9 mouse cellular contexts compared by ENCODE assay signal in the genomic region with DNA sequence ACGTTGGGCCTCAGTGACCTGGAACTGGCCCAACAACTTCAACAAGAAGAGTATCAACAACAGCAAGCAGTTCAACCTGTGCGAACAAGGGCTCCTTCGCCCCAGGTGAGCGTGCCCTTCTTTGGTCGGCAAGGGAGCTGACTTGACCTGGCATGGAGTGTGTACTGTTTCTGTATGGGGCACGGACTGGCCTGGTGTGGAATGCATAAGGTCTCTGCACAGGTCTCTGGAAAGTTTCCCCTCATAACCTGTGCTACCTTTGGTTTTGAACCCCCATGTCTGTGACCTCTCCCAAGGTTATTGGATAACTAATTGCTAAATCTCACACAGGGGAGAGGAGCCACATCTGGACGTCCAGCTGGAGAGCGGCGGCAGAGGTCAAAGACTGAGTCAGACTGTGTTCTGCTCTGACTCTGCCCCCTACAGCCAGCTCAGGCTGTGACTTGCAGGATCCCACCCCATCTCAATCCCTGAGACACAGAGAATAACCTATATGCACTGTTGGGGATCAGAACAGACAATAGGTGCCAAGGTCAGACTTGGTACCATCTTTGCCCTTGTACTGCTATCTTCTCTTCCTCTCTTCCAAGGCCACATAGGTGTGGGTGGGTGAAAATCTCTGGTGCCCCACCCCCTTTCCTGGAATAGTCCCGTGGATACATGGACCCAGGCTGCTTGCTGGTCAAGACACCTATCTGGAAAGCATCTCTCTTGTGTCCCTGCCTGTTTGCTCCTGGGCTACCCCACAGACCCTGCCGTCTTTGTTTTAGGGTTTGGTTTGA. TPM values are rescaled to one million over a fixed set of nuclear protein-coding genes. Genes with fewer than 3 reads are reported as not detected.
DNase-seq lines count a peak whose midpoint lies in the region; ATAC-seq and TF ChIP-seq lines count a peak whose summit lies in the region.
"Had no signal": no experiment of that assay in that cellular context is flagged by ENCODE, and none has a peak within 500 bp of the region (broad histone marks: within the 10 kb centered on the region; RNA-seq: fewer than 3 reads in every experiment).

No protein-coding gene starts in this region.

- peak; percentile 24 for TF ChIP-seq CTCF in liver, postnatal 0 days (IDR thresholded peaks at IDR 0.05; ENCODE audit: low read depth)

- WGBS in forebrain, embryonic 14.5 days, result 83% methylated on average over 11 of the region's 11 CpGs
- 82% methylated on average over 11 of the region's 11 CpGs for WGBS in forebrain, embryonic 13.5 days
- WGBS in liver, postnatal 0 days (ENCODE audit: insufficient replicate concordance), result 63% methylated on average over 11 of the region's 11 CpGs

- peaks cover 56% of the 10 kb centered on the region for H3K36me3 ChIP-seq in forebrain, embryonic 14.5 days (ENCODE audit: control insufficient read depth, insufficient read depth, low read length)
- peaks cover 69% of the 10 kb centered on the region for H3K36me3 ChIP-seq in forebrain, embryonic 13.5 days (ENCODE audit: poor library complexity, severe bottlenecking)
- H3K36me3 ChIP-seq in liver, postnatal 0 days (replicated peaks; ENCODE audit: insufficient read depth, low read length), result peaks cover 39% of the 10 kb centered on the region

- no peak overlapping the region for H3K4me2 ChIP-seq in forebrain, embryonic 14.5 days (ENCODE audit: low read length)
- no peak overlapping the region for H3K4me2 ChIP-seq in forebrain, embryonic 13.5 days
- H3K4me2 ChIP-seq in liver, postnatal 0 days (ENCODE audit: low read depth, low read length), result no peak overlapping the region
- H3K4me2 ChIP-seq: forebrain, embryonic 15.5 days had no signal

- no peak overlapping the region for H3K27ac ChIP-seq in forebrain, embryonic 14.5 days (ENCODE audit: low read depth, low read length)
- no peak overlapping the region for H3K27ac ChIP-seq in forebrain, embryonic 13.5 days
- H3K27ac ChIP-seq in liver, postnatal 0 days (ENCODE audit: low read depth), result peak overlapping the region; percentile 78
- H3K27ac ChIP-seq: forebrain, embryonic 15.5 days had no signal

- H3K9ac ChIP-seq in forebrain, embryonic 14.5 days (ENCODE audit: low read length), result no peak overlapping the region
- H3K9ac ChIP-seq in forebrain, embryonic 13.5 days, result no peak overlapping the region
- H3K9ac ChIP-seq in liver, postnatal 0 days (replicated peaks), result no peak overlapping the region
- H3K9ac ChIP-seq: forebrain, embryonic 15.5 days had no signal

- no peak overlapping the region for H3K4me3 ChIP-seq in forebrain, embryonic 14.5 days (ENCODE audit: low read depth, low read length)
- H3K4me3 ChIP-seq in forebrain, embryonic 13.5 days, result no peak overlapping the region
- no peak overlapping the region for H3K4me3 ChIP-seq in liver, postnatal 0 days (ENCODE audit: low read depth, low read length)
- H3K4me3 ChIP-seq: forebrain, embryonic 15.5 days had no signal

- H3K9me3 ChIP-seq in forebrain, embryonic 14.5 days (replicated peaks; ENCODE audit: control insufficient read depth, low read length), result no peaks in the 10 kb centered on the region
- no peaks in the 10 kb centered on the region for H3K9me3 ChIP-seq in forebrain, embryonic 13.5 days (replicated peaks)
- H3K9me3 ChIP-seq in liver, postnatal 0 days (ENCODE audit: low read length), result no peaks in the 10 kb centered on the region
- H3K9me3 ChIP-seq: forebrain, embryonic 15.5 days had no signal

- peak; percentile 7; the same call in 1 of the 2 replicates for ATAC-seq in forebrain, embryonic 14.5 days
- ATAC-seq in forebrain, embryonic 13.5 days, result no peak
- ATAC-seq in liver, postnatal 0 days, result peak; percentile 55
- ATAC-seq: forebrain, embryonic 15.5 days had no signal

- no peaks in the 10 kb centered on the region for H3K27me3 ChIP-seq in forebrain, embryonic 14.5 days (replicated peaks; ENCODE audit: control insufficient read depth, insufficient read depth, low read length)
- H3K27me3 ChIP-seq in forebrain, embryonic 13.5 days, result no peaks in the 10 kb centered on the region
- no peaks in the 10 kb centered on the region for H3K27me3 ChIP-seq in liver, postnatal 0 days (ENCODE audit: insufficient read depth, low read length)
- H3K27me3 ChIP-seq: forebrain, embryonic 15.5 days had no signal

- H3K4me1 ChIP-seq in forebrain, embryonic 14.5 days (ENCODE audit: control insufficient read depth, insufficient read depth, low read length), result no peaks in the 10 kb centered on the region
- no peaks in the 10 kb centered on the region for H3K4me1 ChIP-seq in forebrain, embryonic 13.5 days
- peaks cover 39% of the 10 kb centered on the region for H3K4me1 ChIP-seq in liver, postnatal 0 days (ENCODE audit: insufficient read depth)
- H3K4me1 ChIP-seq: forebrain, embryonic 15.5 days had no signal

- TF ChIP-seq EP300 in liver, postnatal 0 days (IDR thresholded peaks at IDR 0.05; ENCODE audit: low read depth), result no peak

- DNase-seq in forebrain, embryonic 14.5 days (ENCODE audit: low spot score), result no peak
- peak; percentile 59 for DNase-seq in lung, postnatal 36 days
- DNase-seq in lung, postnatal 10 days, result no peak
- DNase-seq in kidney, adult 8-10 months, result peak; percentile 68 to 80
- DNase-seq in liver, postnatal 0 days, result peak; percentile 44
- DNase-seq in spleen, postnatal 36 days (ENCODE audit: low spot score in 2 of 2), result no peak
- DNase-seq in layer of hippocampus, adult 9-10 months (ENCODE audit: low spot score), result no peak

RNA-seq across cellular contexts. Expression of gene Anxa9, which starts 11.5 kb away (rescaled TPM):
- 0.27 and 0.64 TPM in 2 replicates for polyA plus RNA-seq in forebrain, embryonic 14.5 days (2014; fragmentation: Nextera tagmentation; extraction: Ambion mirVana)
- 0.52 and 1.1 TPM in 2 replicates for polyA plus RNA-seq in forebrain, embryonic 13.5 days (2015; fragmentation: Nextera tagmentation; extraction: Ambion mirVana)
- polyA plus RNA-seq in liver, postnatal 0 days (2015; fragmentation: Nextera tagmentation; extraction: Ambion mirVana), result 1.2 TPM in 2 replicates

RNA-seq across cellular contexts. Expression of gene Prune1, which starts 13.6 kb away (rescaled TPM):
- 40.7 and 42.7 TPM in 2 replicates for polyA plus RNA-seq in forebrain, embryonic 14.5 days (2014; fragmentation: Nextera tagmentation; extraction: Ambion mirVana)
- 28.4 and 32.7 TPM in 2 replicates for polyA plus RNA-seq in forebrain, embryonic 13.5 days (2015; fragmentation: Nextera tagmentation; extraction: Ambion mirVana)
- 10.6 and 10.7 TPM in 2 replicates for polyA plus RNA-seq in liver, postnatal 0 days (2015; fragmentation: Nextera tagmentation; extraction: Ambion mirVana)

RNA-seq across cellular contexts. Expression of gene Mindy1, which starts 14.4 kb away (rescaled TPM):
- 48.6 and 50.7 TPM in 2 replicates for polyA plus RNA-seq in forebrain, embryonic 14.5 days (2014; fragmentation: Nextera tagmentation; extraction: Ambion mirVana)
- polyA plus RNA-seq in forebrain, embryonic 13.5 days (2015; fragmentation: Nextera tagmentation; extraction: Ambion mirVana), result 39.6 and 40.0 TPM in 2 replicates
- polyA plus RNA-seq in liver, postnatal 0 days (2015; fragmentation: Nextera tagmentation; extraction: Ambion mirVana), result 41.4 and 42.8 TPM in 2 replicates

RNA-seq across cellular contexts. Expression of gene Cers2, which starts 19.1 kb away (rescaled TPM):
- polyA plus RNA-seq in forebrain, embryonic 14.5 days (2014; fragmentation: Nextera tagmentation; extraction: Ambion mirVana), result 75.8 and 91.8 TPM in 2 replicates
- polyA plus RNA-seq in forebrain, embryonic 13.5 days (2015; fragmentation: Nextera tagmentation; extraction: Ambion mirVana), result 98.4 and 103 TPM in 2 replicates
- 124 and 125 TPM in 2 replicates for polyA plus RNA-seq in liver, postnatal 0 days (2015; fragmentation: Nextera tagmentation; extraction: Ambion mirVana)

RNA-seq across cellular contexts. Expression of gene Bnipl, which starts 44.5 kb away (rescaled TPM):
- polyA plus RNA-seq in forebrain, embryonic 14.5 days (2014; fragmentation: Nextera tagmentation; extraction: Ambion mirVana), result not detected in 2 replicates
- not detected in 2 replicates for polyA plus RNA-seq in forebrain, embryonic 13.5 days (2015; fragmentation: Nextera tagmentation; extraction: Ambion mirVana)
- not detected in 2 replicates for polyA plus RNA-seq in liver, postnatal 0 days (2015; fragmentation: Nextera tagmentation; extraction: Ambion mirVana)
- polyA plus RNA-seq: forebrain, embryonic 15.5 days had no signal

Comparison
In these comparisons a context has a peak if more than half of its experiments do, and no peak if none do; other contexts are left out.
1. DNase-seq: peak in lung, postnatal 36 days (single experiment), kidney, adult 8-10 months (2 of 2) and liver, postnatal 0 days (single experiment); none in forebrain, embryonic 14.5 days (single experiment), lung, postnatal 10 days (single experiment), spleen, postnatal 36 days (0 of 2) and layer of hippocampus, adult 9-10 months (single experiment).